Mouse (Mus musculus) cerebellum, postnatal 14 days (tissue): ENCODE measurements at regions not wholly inside any gene's neighbourhood (a gene's known extent, or its start where the extent isn't known, plus 50 kb on each side); places are given as distances from the start of the nearest gene placed in this dataset.

Experiments
- DNase-seq, 2 experiments: peaks; one replicate each; pipeline ENCODE4 v3.0.0; 2021; ENCODE audit warnings: mixed read lengths in 2 of 2

GRCm38 (mm10) chr5:57316016-57316415, 401.8 kb upstream of the Pcdh7 start:
- peak; percentile 91 to 93 for DNase-seq

- DNase-seq = no peak
These were observed 397.7 kb upstream of the Pcdh7 start for GRCm38 (mm10) chr5:57320028-57320427.

GRCm38 (mm10) chr5:57335624-57336023, 382.1 kb upstream of the Pcdh7 start:
- DNase-seq = no peak
